25 mouse cellular contexts compared by ENCODE assay signal in the genomic region with DNA sequence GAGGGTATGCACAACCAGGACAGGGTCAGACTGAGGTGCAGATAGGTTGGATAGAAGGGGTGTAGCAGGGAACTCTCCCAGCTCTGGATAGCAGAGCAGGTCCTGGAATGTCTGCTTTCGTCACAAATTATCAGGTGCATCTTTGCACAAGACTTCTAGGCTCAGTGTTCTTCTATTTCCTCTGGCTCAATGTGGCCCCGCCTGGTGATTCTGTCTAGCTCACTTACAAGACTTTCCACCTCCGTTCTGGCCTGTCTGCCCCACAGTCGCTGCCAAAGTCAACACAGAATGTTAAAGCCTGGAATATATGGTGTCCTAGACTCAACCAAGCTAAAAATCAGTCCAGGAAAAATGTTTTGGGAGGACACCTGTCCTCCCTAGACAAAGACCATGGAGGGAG. TPM values are rescaled to one million over a fixed set of nuclear protein-coding genes. Genes with fewer than 3 reads are reported as not detected.
DNase-seq lines count a peak whose midpoint lies in the region; ATAC-seq and TF ChIP-seq lines count a peak whose summit lies in the region.
"Had no signal": no experiment of that assay in that cellular context is flagged by ENCODE, and none has a peak within 500 bp of the region (broad histone marks: within the 10 kb centered on the region; RNA-seq: fewer than 3 reads in every experiment).

No protein-coding gene starts in this region.

- ATAC-seq in heart, embryonic 14.5 days (ENCODE audit: insufficient number of reproducible peaks, insufficient read depth, low FRiP score, low read depth), result peak; percentile 49
- ATAC-seq in kidney, postnatal 0 days (replicated peaks; ENCODE audit: low FRiP score, low read depth), result no peak
- ATAC-seq: forebrain, embryonic 13.5 days had no signal

- intact Hi-C loops in heart, postnatal 14 days (cut with DNase I), result no loop called here

- DNase-seq in heart, postnatal 14 days, result no peak
- peak; percentile 34 for DNase-seq in kidney, postnatal 0 days (ENCODE audit: low spot score)
- no peak for DNase-seq in kidney, postnatal 10 days
- peak; percentile 58 for DNase-seq in fat pad, adult 2 months (ENCODE audit: extremely low read depth, low read depth, low spot score)
- no peak for DNase-seq in gastrocnemius, postnatal 10 days
- no peak for DNase-seq in T-cell, adult 2 months (ENCODE audit: low spot score)
- DNase-seq: cerebellum, adult 18-20 months; cerebellum, postnatal 25 days; gastrocnemius, adult 2 months; heart, postnatal 36 days; liver, embryonic 13.5 days; lung, adult 2 months; lung, postnatal 14 days; thymus, postnatal 14 days had no signal

- H3K36me3 ChIP-seq in heart, embryonic 14.5 days (ENCODE audit: control insufficient read depth, insufficient read depth, low read length), result no peaks in the 10 kb centered on the region
- no peaks in the 10 kb centered on the region for H3K36me3 ChIP-seq in kidney, postnatal 0 days (ENCODE audit: insufficient read depth, low read length)
- H3K36me3 ChIP-seq: embryonic facial prominence, embryonic 12.5 days; hindbrain, embryonic 15.5 days; liver, embryonic 13.5 days had no signal

- no peak for TF ChIP-seq CTCF in kidney, postnatal 0 days (IDR thresholded peaks at IDR 0.05; ENCODE audit: low read depth)

- peaks cover 10 to 14% of the 10 kb centered on the region in 2 experiments for H3K4me1 ChIP-seq in heart, embryonic 14.5 days (ENCODE audit: control insufficient read depth in 2 of 2, insufficient read depth in 2 of 2, low read length in 2 of 2)
- H3K4me1 ChIP-seq in kidney, postnatal 0 days (replicated peaks; ENCODE audit: insufficient read depth, low read length), result peaks cover 10% of the 10 kb centered on the region
- H3K4me1 ChIP-seq: embryonic facial prominence, embryonic 12.5 days; liver, embryonic 13.5 days had no signal

- WGBS in heart, embryonic 14.5 days, result 50% methylated on average over 4 of the region's 4 CpGs
- WGBS in kidney, postnatal 0 days, result 63% methylated on average over 4 of the region's 4 CpGs

- H3K9me3 ChIP-seq in heart, embryonic 14.5 days (ENCODE audit: control insufficient read depth, low read length), result no peaks in the 10 kb centered on the region
- no peaks in the 10 kb centered on the region for H3K9me3 ChIP-seq in kidney, postnatal 0 days (replicated peaks; ENCODE audit: low read length)
- H3K9me3 ChIP-seq: embryonic facial prominence, embryonic 12.5 days; forebrain, embryonic 13.5 days; hindbrain, embryonic 15.5 days; liver, embryonic 13.5 days had no signal

- no peaks in the 10 kb centered on the region for H3K27me3 ChIP-seq in heart, embryonic 14.5 days (ENCODE audit: control insufficient read depth, insufficient read depth, low read length)
- no peaks in the 10 kb centered on the region for H3K27me3 ChIP-seq in kidney, postnatal 0 days (ENCODE audit: insufficient read depth, low read length)
- H3K27me3 ChIP-seq: embryonic facial prominence, embryonic 12.5 days; forebrain, embryonic 13.5 days; hindbrain, embryonic 15.5 days; liver, embryonic 13.5 days; Patski had no signal

- no peak overlapping the region for H3K27ac ChIP-seq in heart, embryonic 14.5 days (replicated peaks in 1 of 2; ENCODE audit: control insufficient read depth in 1 of 2, insufficient read depth in 1 of 2, low read depth in 2 of 2, low read length in 2 of 2)
- no peak overlapping the region for H3K27ac ChIP-seq in kidney, postnatal 0 days
- H3K27ac ChIP-seq: embryonic facial prominence, embryonic 12.5 days; forebrain, embryonic 13.5 days; gastrocnemius, adult 2 months; hindbrain, embryonic 15.5 days; left cerebral cortex, adult 2 months; liver, embryonic 13.5 days had no signal

- H3K4me3 ChIP-seq in heart, embryonic 14.5 days (ENCODE audit: control insufficient read depth in 1 of 2, insufficient read depth in 1 of 2, low read depth in 1 of 2, low read length in 2 of 2), result no peak overlapping the region
- H3K4me3 ChIP-seq in kidney, postnatal 0 days (replicated peaks; ENCODE audit: low read depth, low read length), result no peak overlapping the region
- H3K4me3 ChIP-seq: embryonic facial prominence, embryonic 12.5 days; erythroblast, embryonic 14.5 days; forebrain, embryonic 13.5 days; gastrocnemius, adult 2 months; hindbrain, embryonic 15.5 days; left cerebral cortex, adult 2 months; liver, embryonic 13.5 days had no signal

- H3K4me2 ChIP-seq in heart, embryonic 14.5 days (ENCODE audit: low read length), result no peak overlapping the region
- H3K4me2 ChIP-seq in kidney, postnatal 0 days (ENCODE audit: low read length), result no peak overlapping the region
- H3K4me2 ChIP-seq: embryonic facial prominence, embryonic 12.5 days; forebrain, embryonic 13.5 days; hindbrain, embryonic 15.5 days; liver, embryonic 13.5 days; midbrain, embryonic 11.5 days had no signal

- no peak overlapping the region for H3K9ac ChIP-seq in heart, embryonic 14.5 days (ENCODE audit: low read length)
- no peak overlapping the region for H3K9ac ChIP-seq in kidney, postnatal 0 days (ENCODE audit: low read depth, low read length)
- H3K9ac ChIP-seq: embryonic facial prominence, embryonic 12.5 days; forebrain, embryonic 13.5 days; hindbrain, embryonic 15.5 days; liver, embryonic 13.5 days had no signal

RNA-seq across cellular contexts. Expression of gene Cemip, which starts 57.9 kb away (rescaled TPM):
- 0.51 and 0.89 TPM in 2 replicates for polyA plus RNA-seq in heart, embryonic 14.5 days (2014; fragmentation: Nextera tagmentation; extraction: Ambion mirVana)
- total RNA-seq in heart, postnatal 14 days (2021), result under 1 TPM; 0.41 to 0.68 TPM
- 0.17 and 0.28 TPM in 2 replicates for polyA plus RNA-seq in kidney, postnatal 0 days (2015; fragmentation: Nextera tagmentation; extraction: Ambion mirVana)
- total RNA-seq in gastrocnemius, postnatal 10 days (2021), result 1 to 10 TPM in 1 of 2 experiments, under 1 TPM in 1; 0.31 to 2.6 TPM
- total RNA-seq: gastrocnemius, adult 2 months; granulocyte monocyte progenitor cell, adult 5-6 weeks; megakaryocyte progenitor cell, adult 5-6 weeks; neutrophil, adult 5-6 weeks had no signal

Comparison
In these comparisons a context has a peak if more than half of its experiments do, and no peak if none do; other contexts are left out.
1. DNase-seq: peak in kidney, postnatal 0 days (single experiment) and fat pad, adult 2 months (single experiment); none in heart, postnatal 14 days (0 of 2), kidney, postnatal 10 days (single experiment), gastrocnemius, postnatal 10 days (single experiment) and T-cell, adult 2 months (single experiment).